Mouse (Mus musculus): ENCODE results near the gene Pfkfb2.

- no peak for TF ChIP-seq CTCF (IDR thresholded peaks at IDR 0.05; ENCODE audit: control insufficient read depth, insufficient read depth, insufficient read length)
- no peak for TF ChIP-seq MYOG (IDR thresholded peaks at IDR 0.05; ENCODE audit: control insufficient read depth, extremely low read depth, insufficient read length)
- TF ChIP-seq USF1 (IDR thresholded peaks at IDR 0.05; ENCODE audit: low read depth), result no peak
- no peak for TF ChIP-seq CEBPB (IDR thresholded peaks at IDR 0.05; ENCODE audit: low read depth)
- no peak for TF ChIP-seq MAX (IDR thresholded peaks at IDR 0.05)
- TF ChIP-seq FOSL1 (IDR thresholded peaks at IDR 0.05; ENCODE audit: insufficient read depth, low read length, poor library complexity, severe bottlenecking), result no peak
These were observed 9.6 kb upstream of the Pfkfb2 start for GRCm38 (mm10) chr1:130738551-130739106.

Measured in C2C12 (cell line).